Mouse (Mus musculus) testis, adult 2 months (tissue): ENCODE data around the gene Fam72a.

ENCODE experiments used
- CTCF ChIP-seq: fragments of 200-500 bp; IDR thresholded peaks from 2 replicates; pipeline ENCODE4 v1.5.1; 2012; ENCODE audit warnings: low read depth, mild to moderate bottlenecking, inconsistent platforms, low read length, moderate library complexity; ENCODE audit not compliant: control insufficient read depth, insufficient read depth, insufficient replicate concordance
- POLR2A ChIP-seq: fragments of 200-500 bp; IDR thresholded peaks from 2 replicates; pipeline ENCODE4 v1.6.1; 2012; ENCODE audit warnings: low read depth, mild to moderate bottlenecking, inconsistent platforms, low read length, moderate library complexity; ENCODE audit not compliant: control insufficient read depth

DNA sequence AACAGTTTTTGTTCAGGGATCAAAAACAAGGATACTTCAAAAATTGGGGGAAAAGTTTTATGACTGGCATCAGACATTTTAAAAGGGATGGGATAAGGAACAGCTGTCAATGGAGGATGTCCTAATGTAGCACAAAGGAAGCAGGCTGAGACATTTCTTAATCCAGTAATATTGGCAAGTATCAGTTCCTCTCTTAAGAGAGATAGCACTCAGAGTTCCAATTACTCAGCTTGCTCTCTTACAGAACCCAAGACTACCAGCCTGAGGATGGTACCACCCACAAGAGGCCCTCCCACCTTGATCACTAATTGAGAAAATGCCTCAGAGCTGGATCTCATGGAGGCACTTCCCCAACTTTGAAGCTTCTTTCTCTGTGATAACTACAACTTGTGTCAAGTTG lies 32.8 kb downstream of the Fam72a start:
- no peak for TF ChIP-seq CTCF
- TF ChIP-seq POLR2A = no peak
